Mouse (Mus musculus) large intestine, adult 2 months (tissue): ENCODE results near the gene Rab24. TPM values are rescaled to one million over a fixed set of nuclear protein-coding genes. Genes with fewer than 3 reads are reported as not detected.

ENCODE experiments used
- polyA plus RNA-seq: library from polyadenylated mRNA; depleted of rRNA; stranded (reverse); fragments of >200 nt; gene quantifications from 2 replicates; pipeline ENCODE4 v1.2.3, GENCODE M21; 2012; rRNA removed

Rab24 gene
- polyA plus RNA-seq, 1 experiment = 92.2 TPM

Other genes starting within 250 kb of the Rab24 start
- 5.2 and 5.4 TPM in 2 replicates for gene Uimc1, start 221.6 kb downstream of the Rab24 start, polyA plus RNA-seq
- 8.3 and 9.1 TPM in 2 replicates for gene Zfp346, start 216.6 kb downstream of the Rab24 start, polyA plus RNA-seq
- gene Gm17617, start 188.4 kb downstream of the Rab24 start, polyA plus RNA-seq = not detected in 2 replicates
- 5.0 and 7.0 TPM in 2 replicates for gene Fgfr4, start 169.3 kb downstream of the Rab24 start, polyA plus RNA-seq
- gene Nsd1, start 112.2 kb downstream of the Rab24 start, polyA plus RNA-seq = 11.7 and 21.0 TPM in 2 replicates
- gene Prelid1, start 1.4 kb downstream of the Rab24 start, polyA plus RNA-seq = 778 and 779 TPM in 2 replicates
- gene Mxd3, start 7.9 kb upstream of the Rab24 start, polyA plus RNA-seq = 10.0 and 11.4 TPM in 2 replicates
- gene Lman2, start 40.8 kb upstream of the Rab24 start, polyA plus RNA-seq = 125 and 147 TPM in 2 replicates
- 8.9 and 10.6 TPM in 2 replicates for gene Rgs14, start 47.8 kb upstream of the Rab24 start, polyA plus RNA-seq
- 1.0 and 1.4 TPM in 2 replicates for gene Slc34a1, start 76.2 kb upstream of the Rab24 start, polyA plus RNA-seq
- gene Pfn3, start 93.3 kb upstream of the Rab24 start, polyA plus RNA-seq = not detected in 2 replicates
- gene F12, start 104.8 kb upstream of the Rab24 start, polyA plus RNA-seq = 0.06 and 0.60 TPM in 2 replicates
- 56.4 and 63.8 TPM in 2 replicates for gene Grk6, start 123.1 kb upstream of the Rab24 start, polyA plus RNA-seq
- gene Prr7, start 142.3 kb upstream of the Rab24 start, polyA plus RNA-seq = 2.2 and 2.5 TPM in 2 replicates
- gene Dbn1, start 166.2 kb upstream of the Rab24 start, polyA plus RNA-seq = 8.0 and 8.2 TPM in 2 replicates
- 72.4 and 77.3 TPM in 2 replicates for gene Pdlim7, start 191.7 kb upstream of the Rab24 start, polyA plus RNA-seq
- gene Dok3, start 207.3 kb upstream of the Rab24 start, polyA plus RNA-seq = 20.3 and 20.9 TPM in 2 replicates
- 48.3 and 53.7 TPM in 2 replicates for gene Ddx41, start 214.7 kb upstream of the Rab24 start, polyA plus RNA-seq
- 59.6 and 62.7 TPM in 2 replicates for gene Fam193b, start 249.2 kb upstream of the Rab24 start, polyA plus RNA-seq